In genomic region chr14:36781882-36782281, GRCm38 (mm10) we compare ENCODE assay signal across 22 mouse cellular contexts.
A peak's percentile ranks its signal among the peaks of the same experiment; 100 is the strongest.
DNase-seq lines count a peak whose midpoint lies in the region; ATAC-seq lines count a peak whose summit lies in the region.
"Had no signal": no experiment of that assay in that cellular context is flagged by ENCODE, and none has a peak within 500 bp of the region (broad histone marks: within the 10 kb centered on the region; RNA-seq: fewer than 3 reads in every experiment).

No protein-coding gene starts in this region.

- no peaks in the 10 kb centered on the region for H3K9me3 ChIP-seq in liver, embryonic 13.5 days (replicated peaks)
- no peaks in the 10 kb centered on the region for H3K9me3 ChIP-seq in midbrain, embryonic 11.5 days (ENCODE audit: control insufficient read depth, low read length)
- no peaks in the 10 kb centered on the region for H3K9me3 ChIP-seq in midbrain, embryonic 14.5 days (ENCODE audit: control insufficient read depth, low read length)
- H3K9me3 ChIP-seq in liver, embryonic 16.5 days (replicated peaks; ENCODE audit: control insufficient read depth, low read length): no peaks in the 10 kb centered on the region
- H3K9me3 ChIP-seq: embryonic facial prominence, embryonic 13.5 days; embryonic facial prominence, embryonic 15.5 days; forebrain, embryonic 10.5 days; forebrain, embryonic 12.5 days had no signal

- DNase-seq in liver, embryonic 13.5 days: no peak
- no peak for DNase-seq in liver
- DNase-seq in midbrain, embryonic 11.5 days (ENCODE audit: low spot score, missing footprints): peak; percentile 17
- DNase-seq in midbrain, embryonic 14.5 days: no peak
- DNase-seq in spleen, postnatal 36 days (ENCODE audit: low spot score in 2 of 2): no peak
- DNase-seq: adrenal gland, adult 2 months; adrenal gland, postnatal 10 days; adrenal gland, postnatal 25 days; cerebellum, adult 11 months; cerebellum, adult 18-20 months; cerebellum, adult 8-10 months; cerebellum, adult 9-11 months; cerebellum, postnatal 14 days; cerebellum, postnatal 36 days; embryo, embryonic 11 days had no signal

- 55% methylated on average over 2 of the region's 2 CpGs for WGBS in liver, embryonic 13.5 days (ENCODE audit: insufficient replicate concordance)
- 86% methylated on average over 2 of the region's 2 CpGs for WGBS in midbrain, embryonic 11.5 days
- 91% methylated on average over 2 of the region's 2 CpGs for WGBS in midbrain, embryonic 14.5 days
- 59% methylated on average over 2 of the region's 2 CpGs for WGBS in liver, embryonic 16.5 days (ENCODE audit: insufficient replicate concordance)

- no peaks in the 10 kb centered on the region for H3K27me3 ChIP-seq in liver, embryonic 13.5 days
- no peaks in the 10 kb centered on the region for H3K27me3 ChIP-seq in midbrain, embryonic 11.5 days (ENCODE audit: control insufficient read depth, insufficient read depth, low read length)
- H3K27me3 ChIP-seq in midbrain, embryonic 14.5 days (ENCODE audit: control insufficient read depth, insufficient read depth, low read length): no peaks in the 10 kb centered on the region
- H3K27me3 ChIP-seq in liver, embryonic 16.5 days (ENCODE audit: control insufficient read depth, insufficient read depth, low read depth, low read length): no peaks in the 10 kb centered on the region
- H3K27me3 ChIP-seq: embryonic facial prominence, embryonic 13.5 days; embryonic facial prominence, embryonic 15.5 days; forebrain, embryonic 12.5 days had no signal

- H3K4me1 ChIP-seq in liver, embryonic 13.5 days (replicated peaks): no peaks in the 10 kb centered on the region
- no peaks in the 10 kb centered on the region for H3K4me1 ChIP-seq in midbrain, embryonic 11.5 days (ENCODE audit: control insufficient read depth, insufficient read depth, low read length)
- H3K4me1 ChIP-seq in midbrain, embryonic 14.5 days (ENCODE audit: control insufficient read depth, insufficient read depth, low read length): no peaks in the 10 kb centered on the region
- H3K4me1 ChIP-seq in liver, embryonic 16.5 days (ENCODE audit: control insufficient read depth, low read depth, low read length): no peaks in the 10 kb centered on the region
- H3K4me1 ChIP-seq: embryonic facial prominence, embryonic 13.5 days; embryonic facial prominence, embryonic 15.5 days; forebrain, embryonic 10.5 days; forebrain, embryonic 12.5 days had no signal

- H3K4me3 ChIP-seq in liver, embryonic 13.5 days (replicated peaks): no peak overlapping the region
- no peak overlapping the region for H3K4me3 ChIP-seq in midbrain, embryonic 11.5 days (ENCODE audit: low read depth, low read length)
- no peak overlapping the region for H3K4me3 ChIP-seq in midbrain, embryonic 14.5 days (replicated peaks; ENCODE audit: low read depth, low read length)
- H3K4me3 ChIP-seq in liver, embryonic 16.5 days (ENCODE audit: low read depth, low read length): no peak overlapping the region
- H3K4me3 ChIP-seq: embryonic facial prominence, embryonic 13.5 days; embryonic facial prominence, embryonic 15.5 days; erythroblast, embryonic 14.5 days; forebrain, embryonic 10.5 days; forebrain, embryonic 12.5 days had no signal

- H3K36me3 ChIP-seq in liver, embryonic 13.5 days: no peaks in the 10 kb centered on the region
- no peaks in the 10 kb centered on the region for H3K36me3 ChIP-seq in midbrain, embryonic 11.5 days (ENCODE audit: control insufficient read depth, insufficient read depth, low read length)
- no peaks in the 10 kb centered on the region for H3K36me3 ChIP-seq in midbrain, embryonic 14.5 days (ENCODE audit: control insufficient read depth, insufficient read depth, low read length)
- no peaks in the 10 kb centered on the region for H3K36me3 ChIP-seq in liver, embryonic 16.5 days (ENCODE audit: control insufficient read depth, insufficient read depth)
- H3K36me3 ChIP-seq: embryonic facial prominence, embryonic 13.5 days; embryonic facial prominence, embryonic 15.5 days; forebrain, embryonic 10.5 days; forebrain, embryonic 12.5 days had no signal

- H3K4me2 ChIP-seq in liver, embryonic 13.5 days: no peak overlapping the region
- no peak overlapping the region for H3K4me2 ChIP-seq in midbrain, embryonic 11.5 days
- no peak overlapping the region for H3K4me2 ChIP-seq in midbrain, embryonic 14.5 days (ENCODE audit: low read length)
- H3K4me2 ChIP-seq in liver, embryonic 16.5 days (ENCODE audit: low read depth, low read length): no peak overlapping the region
- H3K4me2 ChIP-seq: embryonic facial prominence, embryonic 13.5 days; embryonic facial prominence, embryonic 15.5 days; forebrain, embryonic 12.5 days had no signal

- H3K27ac ChIP-seq in liver, embryonic 13.5 days: no peak overlapping the region
- no peak overlapping the region for H3K27ac ChIP-seq in midbrain, embryonic 11.5 days (ENCODE audit: low read depth, low read length)
- H3K27ac ChIP-seq in midbrain, embryonic 14.5 days (replicated peaks; ENCODE audit: low read depth, low read length): no peak overlapping the region
- H3K27ac ChIP-seq in liver, embryonic 16.5 days (ENCODE audit: low read length): no peak overlapping the region
- H3K27ac ChIP-seq: embryonic facial prominence, embryonic 13.5 days; embryonic facial prominence, embryonic 15.5 days; forebrain, embryonic 10.5 days; forebrain, embryonic 12.5 days had no signal

- H3K9ac ChIP-seq in liver, embryonic 13.5 days: no peak overlapping the region
- no peak overlapping the region for H3K9ac ChIP-seq in midbrain, embryonic 11.5 days (ENCODE audit: low read length)
- H3K9ac ChIP-seq in midbrain, embryonic 14.5 days (replicated peaks; ENCODE audit: low read length): no peak overlapping the region
- H3K9ac ChIP-seq in liver, embryonic 16.5 days (ENCODE audit: low read depth, low read length): no peak overlapping the region
- H3K9ac ChIP-seq: embryonic facial prominence, embryonic 13.5 days; embryonic facial prominence, embryonic 15.5 days; forebrain, embryonic 12.5 days had no signal

- ATAC-seq in liver, embryonic 13.5 days (ENCODE audit: low read depth): peak; percentile 70
- no peak for ATAC-seq in midbrain, embryonic 11.5 days (ENCODE audit: low FRiP score)
- ATAC-seq in midbrain, embryonic 14.5 days (ENCODE audit: low FRiP score, low TSS enrichment): no peak
- ATAC-seq in liver, embryonic 16.5 days (ENCODE audit: low read depth): peak; percentile 68; the same call in 1 of the 2 replicates
- ATAC-seq: forebrain, embryonic 14.5 days had no signal

Comparison
In these comparisons a context has a peak if more than half of its experiments do, and no peak if none do; other contexts are left out.
1. ATAC-seq: peak in liver, embryonic 13.5 days (single experiment) and liver, embryonic 16.5 days (single experiment); none in midbrain, embryonic 11.5 days (single experiment) and midbrain, embryonic 14.5 days (single experiment).